Mouse (Mus musculus) midbrain, embryonic 11.5 days (tissue): ENCODE data around the gene Map3k4. TPM values are rescaled to one million over a fixed set of nuclear protein-coding genes. Genes with fewer than 3 reads are reported as not detected.

Experiments
- ATAC-seq: fragments of 200-750 bp; cut with Nextera tagmentation; 2 replicates; pipeline ENCODE4 v1.8.0; 2017; ENCODE audit warnings: moderate TSS enrichment, moderate library complexity; ENCODE audit not compliant: low FRiP score
- DNase-seq: peaks from one replicate; pipeline ENCODE4 v3.0.0; 2015; ENCODE audit warnings: low spot score; ENCODE audit errors: missing footprints
- H3K27ac ChIP-seq: fragments of 300-500 bp; sonication (generic); 2 replicates; pipeline ENCODE4 v1.5.1; 2014; ENCODE audit warnings: low read depth, low read length
- H3K27me3 ChIP-seq: fragments of 300-500 bp; sonication (generic); 2 replicates; pipeline ENCODE4 v1.6.1; 2014; ENCODE audit warnings: mild to moderate bottlenecking, low read length, moderate library complexity, mixed read lengths; ENCODE audit not compliant: control insufficient read depth, insufficient read depth
- H3K36me3 ChIP-seq: fragments of 300-500 bp; sonication (generic); 2 replicates; pipeline ENCODE4 v1.6.1; 2014; ENCODE audit warnings: mild to moderate bottlenecking, low read length, moderate library complexity, mixed read lengths; ENCODE audit not compliant: control insufficient read depth, insufficient read depth
- H3K4me1 ChIP-seq: fragments of 300-500 bp; sonication (generic); 2 replicates; pipeline ENCODE4 v1.6.1; 2014; ENCODE audit warnings: low read length; ENCODE audit not compliant: control insufficient read depth, insufficient read depth
- H3K4me2 ChIP-seq: fragments of 300-500 bp; sonication (generic); 2 replicates; pipeline ENCODE4 v1.6.1; 2014; ENCODE audit warnings: mild to moderate bottlenecking, moderate library complexity
- H3K4me3 ChIP-seq: fragments of 300-500 bp; sonication (generic); 2 replicates; pipeline ENCODE4 v1.5.1; 2014; ENCODE audit warnings: low read depth, low read length
- H3K9ac ChIP-seq: fragments of 300-500 bp; sonication (generic); 2 replicates; pipeline ENCODE4 v1.6.1; 2014; ENCODE audit warnings: low read length
- H3K9me3 ChIP-seq: fragments of 300-500 bp; sonication (generic); 2 replicates; pipeline ENCODE4 v1.6.1; 2016; ENCODE audit warnings: low read length; ENCODE audit not compliant: control insufficient read depth
- WGBS: fragments of 180-500 bp; shearing (Covaris S2); extraction: QIAGEN DNeasy Blood & Tissue Kit; methylation state at CpG from one replicate; pipeline ENCODE4 v1.1.7; 2014; 5-methylcytosine and 5-hydroxymethylcytosine counted together
- polyA plus RNA-seq: library from polyadenylated mRNA; unstranded; fragments of >200 nt; fragmentation: Nextera tagmentation; extraction: Ambion mirVana; gene quantifications from 2 replicates; pipeline ENCODE4 v1.2.1, GENCODE M21; 2014

The Map3k4 gene
- 46.3 and 51.3 TPM in 2 replicates for polyA plus RNA-seq

DNA sequence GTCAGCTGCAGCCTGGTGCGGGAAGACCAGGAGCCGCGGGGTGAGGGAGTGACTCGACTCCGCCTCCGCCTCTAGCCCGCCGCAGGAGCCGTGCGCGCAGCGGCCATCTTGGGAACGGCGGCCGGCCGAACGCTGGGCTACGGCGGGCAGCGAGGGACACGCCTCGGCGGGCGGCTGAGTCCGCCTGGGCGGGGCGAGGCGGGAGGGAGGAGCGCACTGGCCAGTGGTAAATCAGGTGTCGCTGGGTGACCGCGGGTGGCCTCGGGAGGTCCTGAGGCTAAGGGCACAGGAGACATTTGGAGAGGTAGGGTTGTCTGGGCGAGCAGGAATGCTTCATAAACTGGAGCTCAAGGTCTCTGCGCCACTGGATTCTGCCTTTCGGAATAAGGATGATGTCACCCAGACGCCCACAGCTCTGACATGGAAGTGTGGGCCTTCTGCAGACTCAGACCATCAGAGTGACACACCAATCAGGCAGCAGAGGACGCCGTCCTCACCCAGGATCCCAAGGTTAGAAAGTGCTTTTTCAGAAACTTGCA is at the start of gene Map3k4:
Map3k4 (minus strand) TSS at position 134 of the 539 bp plus-strand sequence.
- H3K27me3 ChIP-seq, result no peaks in the 10 kb centered on the region
- WGBS, result under 1% methylated on average over 39 of the region's 39 CpGs
- H3K4me3 ChIP-seq, result peak within 1 kb of the TSS; percentile 96
- no peaks in the 10 kb centered on the region for H3K36me3 ChIP-seq
- DNase-seq (peak; percentile 99), ATAC-seq (peak; percentile 97)
- H3K9ac ChIP-seq, result peak within 1 kb of the TSS; percentile 97
- H3K27ac ChIP-seq, result peak within 1 kb of the TSS; percentile 96
- no peaks in the 10 kb centered on the region for H3K9me3 ChIP-seq
- peak within 1 kb of the TSS; percentile 55 for H3K4me2 ChIP-seq
- peaks cover 8% of the 10 kb centered on the region for H3K4me1 ChIP-seq

DNA sequence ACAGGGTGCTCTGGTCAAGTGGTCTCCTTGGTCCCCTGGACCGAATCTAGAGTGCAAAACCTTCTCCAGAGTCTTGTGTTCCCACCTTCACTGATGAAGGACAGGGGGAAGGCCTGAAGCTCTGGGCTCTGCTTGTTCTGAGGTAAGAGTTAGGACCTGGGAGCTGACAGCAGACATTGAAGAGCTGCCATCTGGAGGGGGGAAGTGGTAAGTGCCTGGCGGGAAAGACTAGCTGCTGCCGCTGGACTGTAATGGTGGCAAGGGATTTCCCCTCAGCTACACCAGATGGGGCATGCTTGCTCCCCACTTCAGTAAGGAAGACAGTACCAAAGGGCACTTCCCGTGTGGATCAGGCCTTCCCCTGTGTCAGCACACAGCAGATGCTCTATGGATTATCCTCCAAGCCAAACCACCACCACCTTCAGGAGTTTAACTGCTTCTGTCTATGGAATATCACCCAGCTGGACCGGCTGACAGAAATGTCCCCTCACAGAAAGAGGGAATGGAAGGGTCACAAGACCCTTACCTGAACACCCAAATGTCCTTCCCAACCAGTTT is 48.9 kb upstream of the Map3k4 start:
- Histone ChIP-seq H3K27me3 (no peaks in the 10 kb centered on the region), H3K27ac (no peak overlapping the region), H3K9me3 (no peaks in the 10 kb centered on the region), H3K4me2 (no peak overlapping the region), H3K4me1 (peaks cover 4% of the 10 kb centered on the region; the same call in 1 of the 2 replicates), H3K9ac (no peak overlapping the region), H3K36me3 (no peaks in the 10 kb centered on the region), H3K4me3 (no peak overlapping the region)
- WGBS, result 35% methylated on average over 5 of the region's 5 CpGs
- peak; percentile 89 for DNase-seq
- ATAC-seq, result peak; percentile 68

DNA sequence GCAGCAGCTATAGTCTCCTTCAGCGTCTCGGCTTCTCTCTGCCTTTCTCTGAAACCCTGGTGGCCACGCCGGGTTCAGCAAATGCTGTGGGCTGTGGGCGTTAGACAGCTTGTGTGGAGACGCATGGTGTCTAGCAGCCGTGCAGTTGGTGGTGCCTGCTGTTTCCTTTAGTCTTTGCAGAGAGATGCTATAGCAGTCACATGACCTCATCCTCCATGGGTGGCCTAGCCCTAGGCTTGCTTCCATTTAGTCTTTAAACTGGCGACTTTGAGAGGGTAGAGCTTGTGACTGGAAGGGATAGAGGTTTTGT is 45.8 kb upstream of the Map3k4 start:
- no peak for ATAC-seq
- 66% methylated on average over 8 of the region's 8 CpGs for WGBS

DNA sequence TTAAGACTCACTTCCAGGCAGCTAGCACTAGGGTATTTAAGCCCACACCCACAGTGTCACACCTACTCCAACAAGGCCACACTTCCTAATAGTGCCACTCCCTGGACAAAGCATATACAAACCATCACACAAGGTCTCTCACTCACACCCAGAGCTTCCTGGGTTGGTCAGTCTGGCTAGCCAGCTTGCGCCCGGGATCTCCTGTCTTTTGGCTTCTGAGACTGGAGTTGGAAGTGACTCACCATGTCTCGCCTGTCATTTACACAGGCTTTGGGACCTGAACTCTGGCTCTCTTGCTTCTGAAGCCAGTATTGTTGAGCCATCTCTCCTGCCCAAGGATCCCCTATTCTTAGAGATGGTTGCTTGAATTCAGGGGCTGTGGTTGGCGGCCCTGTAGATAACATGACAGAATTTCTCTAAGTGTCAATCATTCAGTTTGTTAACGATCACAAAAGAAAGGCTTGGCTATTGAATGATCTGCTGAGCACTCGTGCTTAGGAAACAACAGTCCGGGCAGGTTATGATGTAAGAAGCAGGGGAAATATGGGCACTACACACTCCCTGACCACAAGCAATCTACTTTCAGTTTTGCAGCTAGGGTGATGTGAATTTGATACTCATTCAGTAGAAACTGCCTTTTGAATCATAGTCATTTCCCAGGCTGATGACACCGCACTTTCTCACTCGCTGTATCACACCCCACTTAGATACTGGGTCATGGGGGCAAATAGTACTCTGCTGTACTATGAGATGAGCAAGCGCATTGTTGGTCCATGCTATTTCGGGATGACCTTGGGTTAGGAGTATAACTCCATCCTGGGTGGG is 45.2 kb upstream of the Map3k4 start:
- H3K4me3 ChIP-seq, result no peak overlapping the region
- H3K9me3 ChIP-seq, result no peaks in the 10 kb centered on the region
- no peaks in the 10 kb centered on the region for H3K4me1 ChIP-seq
- no peak overlapping the region for H3K9ac ChIP-seq
- no peaks in the 10 kb centered on the region for H3K36me3 ChIP-seq
- no peak for DNase-seq
- no peak for ATAC-seq
- no peaks in the 10 kb centered on the region for H3K27me3 ChIP-seq
- no peak overlapping the region for H3K27ac ChIP-seq
- no peak overlapping the region for H3K4me2 ChIP-seq
- 93% methylated on average over 11 of the region's 11 CpGs for WGBS

More for the DNA sequence above, 45.8 kb upstream of the Map3k4 start:
- Histone ChIP-seq H3K4me1 (no peaks in the 10 kb centered on the region), H3K9ac (no peak overlapping the region), H3K36me3 (no peaks in the 10 kb centered on the region), H3K27me3 (no peaks in the 10 kb centered on the region), H3K4me2 (no peak overlapping the region), H3K27ac (no peak overlapping the region), H3K9me3 (no peaks in the 10 kb centered on the region), H3K4me3 (no peak overlapping the region)
- DNase-seq, result no peak

DNA sequence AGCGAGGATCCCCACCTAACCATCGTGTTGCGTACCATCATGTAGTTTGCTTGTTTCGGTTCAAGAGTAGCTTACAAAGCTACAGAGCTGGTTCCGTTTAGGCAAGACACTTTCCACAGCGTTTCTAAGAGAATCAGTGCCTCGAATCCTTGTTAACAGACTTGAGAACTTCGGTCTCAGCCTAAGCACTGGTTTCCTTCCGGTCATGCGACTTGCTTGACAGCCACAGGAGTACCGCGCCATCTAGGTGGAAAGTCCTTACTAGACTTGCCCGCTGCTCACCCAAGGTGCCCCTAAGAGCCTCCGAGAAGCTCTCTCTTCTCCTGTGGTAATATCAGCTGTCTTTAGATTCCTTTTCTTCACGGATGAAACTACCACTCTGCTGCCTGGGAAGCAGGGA is 41.3 kb upstream of the Map3k4 start:
- no peaks in the 10 kb centered on the region for H3K4me1 ChIP-seq
- no peak overlapping the region for H3K9ac ChIP-seq
- no peaks in the 10 kb centered on the region for H3K9me3 ChIP-seq
- DNase-seq (no peak), ATAC-seq (no peak)
- WGBS, result 85% methylated on average over 15 of the region's 15 CpGs
- H3K27me3 ChIP-seq, result no peaks in the 10 kb centered on the region
- no peak overlapping the region for H3K4me2 ChIP-seq
- H3K4me3 ChIP-seq, result no peak overlapping the region
- H3K36me3 ChIP-seq, result no peaks in the 10 kb centered on the region
- H3K27ac ChIP-seq, result no peak overlapping the region

DNA sequence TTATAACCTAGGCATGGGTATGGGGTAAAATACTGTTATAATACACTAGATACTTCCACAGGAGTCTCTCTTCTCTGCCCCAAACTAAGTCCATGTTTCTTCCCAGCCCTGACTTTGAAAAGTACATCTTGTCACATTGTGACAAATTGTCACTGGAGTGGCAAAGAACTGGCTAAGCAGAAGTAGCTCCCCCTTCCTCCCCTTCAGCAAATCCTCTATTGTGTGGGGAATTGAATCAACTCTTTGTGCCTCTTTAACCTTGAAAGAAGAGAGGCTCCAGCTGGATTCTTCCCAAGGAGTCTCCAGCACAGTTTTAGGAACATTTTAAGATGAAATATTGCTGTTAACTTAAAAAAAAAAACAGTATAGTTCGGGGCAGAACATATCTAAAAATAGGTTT is 34.2 kb upstream of the Map3k4 start:
- Histone ChIP-seq H3K9me3 (no peaks in the 10 kb centered on the region), H3K36me3 (no peaks in the 10 kb centered on the region), H3K4me2 (no peak overlapping the region), H3K9ac (no peak overlapping the region), H3K4me1 (peaks cover 3% of the 10 kb centered on the region; the same call in 1 of the 2 replicates), H3K4me3 (no peak overlapping the region), H3K27ac (no peak overlapping the region; the same call in 1 of the 2 replicates), H3K27me3 (no peaks in the 10 kb centered on the region)
- 63% methylated on average over 1 of the region's 1 CpGs for WGBS
- no peak for ATAC-seq
- DNase-seq, result no peak

DNA sequence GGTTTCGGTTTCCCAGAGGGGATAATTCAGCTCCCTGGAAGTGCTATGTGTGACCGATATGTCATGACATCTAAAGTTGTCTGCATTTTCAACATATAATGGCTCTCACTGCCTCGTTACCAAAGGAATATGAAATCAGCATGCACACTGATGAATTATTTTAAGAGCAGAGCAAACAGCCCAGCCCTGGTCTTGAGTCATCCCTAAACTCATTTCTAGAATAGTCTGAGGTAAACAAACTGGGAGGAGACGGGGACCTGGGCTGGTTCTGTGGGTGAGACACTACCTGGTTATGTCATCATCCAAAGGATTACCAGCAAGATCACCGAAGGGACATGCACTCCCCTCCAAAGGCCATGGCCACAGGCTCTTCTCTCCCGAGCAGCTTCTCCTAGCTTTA is 33.0 kb upstream of the Map3k4 start:
- Histone ChIP-seq H3K9me3 (no peaks in the 10 kb centered on the region), H3K4me1 (peaks cover 3% of the 10 kb centered on the region; the same call in 1 of the 2 replicates), H3K27ac (no peak overlapping the region), H3K9ac (no peak overlapping the region), H3K36me3 (no peaks in the 10 kb centered on the region), H3K27me3 (no peaks in the 10 kb centered on the region), H3K4me2 (no peak overlapping the region), H3K4me3 (no peak overlapping the region)
- DNase-seq (no peak), ATAC-seq (no peak)
- 87% methylated on average over 6 of the region's 6 CpGs for WGBS

DNA sequence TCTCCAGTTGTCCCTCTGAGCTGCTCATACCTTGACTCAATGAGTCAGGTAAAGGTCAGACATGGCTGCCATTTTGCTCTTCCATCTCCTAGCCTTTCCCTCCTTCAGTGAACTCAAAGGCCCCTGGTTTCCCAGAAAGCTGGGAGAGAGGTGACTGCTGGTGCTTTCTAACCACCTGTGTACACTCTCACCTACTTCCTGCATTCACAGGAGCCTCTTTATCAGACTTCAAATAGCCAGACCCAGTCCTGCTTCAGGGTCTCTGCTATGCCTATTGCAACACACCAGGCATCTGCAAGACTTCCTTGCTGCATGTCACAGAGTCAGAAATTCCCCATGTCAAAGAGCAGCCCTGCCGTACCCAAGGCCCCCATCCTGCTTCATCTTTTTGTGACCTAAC is 28.9 kb upstream of the Map3k4 start:
- 90% methylated on average over 1 of the region's 1 CpGs for WGBS
- ATAC-seq, result no peak

DNA sequence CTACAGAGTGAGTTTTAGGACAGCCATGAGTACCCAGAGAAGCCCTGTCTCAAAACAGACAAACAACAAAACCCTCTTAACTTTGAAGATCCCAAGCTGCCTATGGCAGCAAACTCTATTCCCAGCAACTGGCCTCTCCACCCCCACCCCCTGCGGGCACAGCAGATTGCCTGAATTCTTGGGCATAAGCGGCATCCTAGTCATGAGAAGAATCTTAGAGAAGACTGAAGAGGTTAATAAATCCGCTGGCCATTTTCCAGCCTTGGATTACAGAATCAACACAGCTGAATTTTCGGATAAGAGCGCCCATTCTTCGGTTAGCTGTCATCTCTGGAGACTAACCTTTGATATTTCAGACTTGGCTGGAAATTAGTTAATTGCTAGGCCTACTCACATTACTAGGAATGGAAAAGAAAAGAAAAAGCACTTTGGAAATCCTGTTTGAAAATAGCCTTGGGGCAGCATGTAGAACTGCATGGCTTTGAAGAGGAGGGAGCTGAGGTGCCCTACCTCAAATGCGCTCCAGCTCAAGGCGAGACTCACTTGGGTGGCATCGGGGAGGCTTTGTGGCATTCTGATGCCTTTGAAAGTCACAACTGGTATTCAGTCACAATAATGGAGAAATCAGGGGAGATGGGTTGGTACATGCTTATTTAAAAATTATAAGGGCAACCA is 25.2 kb upstream of the Map3k4 start:
- no peaks in the 10 kb centered on the region for H3K9me3 ChIP-seq
- no peak for ATAC-seq
- DNase-seq, result no peak

More for the DNA sequence above, 28.9 kb upstream of the Map3k4 start:
- Histone ChIP-seq H3K4me1 (no peaks in the 10 kb centered on the region; the same call in 1 of the 2 replicates), H3K9ac (no peak overlapping the region), H3K27me3 (no peaks in the 10 kb centered on the region), H3K36me3 (no peaks in the 10 kb centered on the region), H3K9me3 (no peaks in the 10 kb centered on the region), H3K4me2 (no peak overlapping the region), H3K27ac (no peak overlapping the region), H3K4me3 (no peak overlapping the region)
- DNase-seq, result no peak

More for the DNA sequence above, 25.2 kb upstream of the Map3k4 start:
- 81% methylated on average over 9 of the region's 9 CpGs for WGBS
- Histone ChIP-seq H3K4me2 (no peak overlapping the region), H3K9ac (no peak overlapping the region), H3K27ac (no peak overlapping the region), H3K27me3 (no peaks in the 10 kb centered on the region), H3K4me3 (no peak overlapping the region), H3K4me1 (no peaks in the 10 kb centered on the region), H3K36me3 (no peaks in the 10 kb centered on the region)
